Mouse (Mus musculus) A20 (cell line): ENCODE data around the gene Tdrd5.
"Not testable (repeated sequence)": the region's sequence is repeated elsewhere in the genome, so short reads cannot be mapped to it uniquely, and the experiment has no call there.

Experiments used
- DNase-seq: peaks from one replicate; pipeline ENCODE4 v3.0.0-alpha.2; 2011; ENCODE audit warnings: low read depth, low spot score

The Tdrd5 gene

GRCm38 (mm10) chr1:156302911-156303749 is at the start of gene Tdrd5:
Tdrd5 (minus strand) TSS chr1:156303664.
- DNase-seq = no peak

GRCm38 (mm10) chr1:156352466-156352865 is 49.0 kb upstream of the Tdrd5 start:
- DNase-seq = no peak

GRCm38 (mm10) chr1:156350441-156350840 is 47.0 kb upstream of the Tdrd5 start:
- no peak for DNase-seq

- DNase-seq = no peak
These were observed 45.6 kb upstream of the Tdrd5 start for GRCm38 (mm10) chr1:156349031-156349430.

GRCm38 (mm10) chr1:156345633-156346032 is 42.2 kb upstream of the Tdrd5 start:
- no peak for DNase-seq

GRCm38 (mm10) chr1:156344433-156344832 is 41.0 kb upstream of the Tdrd5 start:
- DNase-seq = no peak

GRCm38 (mm10) chr1:156340847-156341246 is 37.4 kb upstream of the Tdrd5 start:
- no peak for DNase-seq

- DNase-seq = no peak
These were observed 19.7 kb upstream of the Tdrd5 start for GRCm38 (mm10) chr1:156323126-156323525.

GRCm38 (mm10) chr1:156310630-156311029 is 7.2 kb upstream of the Tdrd5 start, which contains the start of gene Nphs2:
Nphs2 (plus strand) TSS chr1:156310727.
- no peak for DNase-seq

- peak; percentile 20 for DNase-seq
These were observed 5.1 kb upstream of the Tdrd5 start for GRCm38 (mm10) chr1:156308595-156308994.

- DNase-seq = no peak
These were observed 13.4 kb downstream of the Tdrd5 start for GRCm38 (mm10) chr1:156290016-156290415.

GRCm38 (mm10) chr1:156289222-156289587 is 14.3 kb downstream of the Tdrd5 start:
- not testable (repeated sequence) for DNase-seq

GRCm38 (mm10) chr1:156288556-156289221 is 14.8 kb downstream of the Tdrd5 start:
- DNase-seq = no peak

GRCm38 (mm10) chr1:156285541-156285896 is 17.9 kb downstream of the Tdrd5 start:
- no peak for DNase-seq

- DNase-seq = no peak
These were observed 18.5 kb downstream of the Tdrd5 start for GRCm38 (mm10) chr1:156284851-156285540.

- no peak for DNase-seq
These were observed 19.3 kb downstream of the Tdrd5 start for GRCm38 (mm10) chr1:156284207-156284606.

GRCm38 (mm10) chr1:156280131-156280530 is 23.3 kb downstream of the Tdrd5 start:
- DNase-seq = no peak

GRCm38 (mm10) chr1:156273647-156274046 is 29.8 kb downstream of the Tdrd5 start:
- no peak for DNase-seq

GRCm38 (mm10) chr1:156271654-156272053 is 31.8 kb downstream of the Tdrd5 start:
- no peak for DNase-seq

- no peak for DNase-seq
These were observed 33.0 kb downstream of the Tdrd5 start for GRCm38 (mm10) chr1:156270471-156270870.

- DNase-seq = not testable (repeated sequence)
These were observed 34.9 kb downstream of the Tdrd5 start for GRCm38 (mm10) chr1:156268546-156268945.

- no peak for DNase-seq
These were observed 39.5 kb downstream of the Tdrd5 start for GRCm38 (mm10) chr1:156263946-156264345.
